19 mouse cellular contexts compared by ENCODE assay signal in the genomic region with DNA sequence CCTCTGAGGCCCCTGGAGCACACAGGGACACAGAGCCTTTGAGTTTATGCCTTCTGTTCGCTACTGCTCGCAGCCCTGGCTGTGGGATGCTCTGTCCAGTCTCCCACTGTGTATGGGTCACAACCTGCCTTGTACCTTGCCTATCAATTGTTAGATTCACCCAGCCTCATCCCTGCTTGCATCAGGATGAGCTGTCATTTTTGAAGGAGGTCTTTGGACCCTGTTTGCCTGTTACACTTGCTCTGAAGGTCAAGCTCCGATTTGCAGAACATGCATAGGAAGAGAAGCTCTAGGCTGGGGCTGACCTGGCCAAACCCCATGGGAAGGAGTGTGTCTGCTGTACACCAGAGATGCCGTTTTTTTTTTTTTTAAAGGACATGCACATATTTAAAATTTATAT.
"Had no signal": no experiment of that assay in that cellular context is flagged by ENCODE, and none has a peak within 500 bp of the region (broad histone marks: within the 10 kb centered on the region; RNA-seq: fewer than 3 reads in every experiment).

No protein-coding gene starts in this region.

- H3K27me3 ChIP-seq: liver, embryonic 15.5 days; midbrain, embryonic 13.5 days; midbrain, embryonic 15.5 days; neural tube, embryonic 13.5 days; neural tube, embryonic 15.5 days had no signal

- H3K4me2 ChIP-seq: liver, embryonic 15.5 days; lung, embryonic 14.5 days; midbrain, embryonic 13.5 days; midbrain, embryonic 15.5 days; neural tube, embryonic 13.5 days; neural tube, embryonic 15.5 days had no signal

- H3K4me3 ChIP-seq: liver, embryonic 15.5 days; midbrain, embryonic 10.5 days; midbrain, embryonic 13.5 days; midbrain, embryonic 15.5 days; myocyte; neural tube, embryonic 13.5 days; neural tube, embryonic 15.5 days had no signal

- H3K9me3 ChIP-seq: liver, embryonic 15.5 days; midbrain, embryonic 10.5 days; midbrain, embryonic 13.5 days; midbrain, embryonic 15.5 days; neural tube, embryonic 13.5 days; neural tube, embryonic 15.5 days had no signal

- DNase-seq: lung, adult 18-20 months; lung, embryonic 14.5 days; lung, postnatal 10 days; lung, postnatal 4 days; retina, postnatal 1 day; right cerebral cortex, adult 18-20 months; right cerebral cortex, postnatal 25 days; right cerebral cortex, postnatal 4 days; spleen, adult 18-20 months; thymus, adult 18-20 months; thymus, postnatal 14 days; thymus, postnatal 36 days had no signal

- H3K9ac ChIP-seq: liver, embryonic 15.5 days; lung, embryonic 14.5 days; midbrain, embryonic 13.5 days; midbrain, embryonic 15.5 days; neural tube, embryonic 13.5 days; neural tube, embryonic 15.5 days had no signal

- H3K27ac ChIP-seq: midbrain, embryonic 10.5 days; midbrain, embryonic 13.5 days; midbrain, embryonic 15.5 days; neural tube, embryonic 13.5 days; neural tube, embryonic 15.5 days had no signal

- ATAC-seq: midbrain, embryonic 13.5 days; midbrain, embryonic 15.5 days had no signal
